ENCODE assay signal across 9 mouse cellular contexts in the genomic region with DNA sequence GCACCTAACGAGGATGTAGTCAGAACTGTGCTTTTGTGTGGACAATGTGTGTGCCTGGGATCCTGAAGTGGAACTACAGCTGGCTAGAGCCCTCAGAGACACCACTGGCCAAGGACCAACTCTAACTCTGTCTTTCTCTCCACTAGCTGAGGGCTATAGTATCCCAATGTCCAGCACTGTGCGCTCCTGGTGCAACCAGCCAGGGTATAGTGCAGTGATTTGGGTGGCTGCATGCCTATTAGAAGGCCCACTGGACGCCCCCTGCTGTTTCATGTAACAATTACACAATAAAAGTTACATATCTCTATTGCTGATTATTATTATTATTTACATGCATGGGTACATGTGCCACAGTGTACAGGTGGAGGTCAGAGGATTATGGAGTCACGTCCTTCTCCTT. TPM values are rescaled to one million over a fixed set of nuclear protein-coding genes. Genes with fewer than 3 reads are reported as not detected.
A peak's percentile ranks its signal among the peaks of the same experiment; 100 is the strongest.
DNase-seq lines count a peak whose midpoint lies in the region; ATAC-seq and TF ChIP-seq lines count a peak whose summit lies in the region.
"Had no signal": no experiment of that assay in that cellular context is flagged by ENCODE, and none has a peak within 500 bp of the region (broad histone marks: within the 10 kb centered on the region; RNA-seq: fewer than 3 reads in every experiment).

No protein-coding gene starts in this region.

- no peaks in the 10 kb centered on the region for H3K27me3 ChIP-seq in forebrain, postnatal 0 days (ENCODE audit: insufficient read depth, low read length)
- no peaks in the 10 kb centered on the region for H3K27me3 ChIP-seq in forebrain, embryonic 12.5 days
- H3K27me3 ChIP-seq in midbrain, postnatal 0 days (ENCODE audit: insufficient read depth, low read length), result no peaks in the 10 kb centered on the region
- no peaks in the 10 kb centered on the region for H3K27me3 ChIP-seq in midbrain, embryonic 10.5 days (ENCODE audit: low read depth, poor library complexity, severe bottlenecking)

- DNase-seq in forebrain, postnatal 0 days, result peak; percentile 47
- peak; percentile 57 for DNase-seq in midbrain, postnatal 0 days (ENCODE audit: low spot score)
- DNase-seq in midbrain, embryonic 10.5 days (ENCODE audit: low spot score), result no peak
- DNase-seq in adrenal gland, postnatal 25 days, result peak; percentile 23
- DNase-seq in kidney, postnatal 25 days, result peak; percentile 54 to 63
- peak; percentile 39 for DNase-seq in skeletal muscle tissue, adult 2 months (ENCODE audit: low read depth, low spot score)

- H3K36me3 ChIP-seq in forebrain, postnatal 0 days (ENCODE audit: insufficient read depth), result peaks cover 6% of the 10 kb centered on the region; the same call in 1 of the 2 replicates
- peaks cover 17% of the 10 kb centered on the region for H3K36me3 ChIP-seq in forebrain, embryonic 12.5 days (replicated peaks)
- H3K36me3 ChIP-seq in midbrain, postnatal 0 days (ENCODE audit: insufficient read depth, low read length), result 0 out of 2 replicates have a peak, but pooled peaks cover 5% of the 10 kb centered on the region
- peaks cover 27% of the 10 kb centered on the region for H3K36me3 ChIP-seq in midbrain, embryonic 10.5 days

- no peak overlapping the region for H3K27ac ChIP-seq in forebrain, postnatal 0 days (ENCODE audit: low read depth, low read length)
- H3K27ac ChIP-seq in forebrain, embryonic 12.5 days, result no peak overlapping the region
- no peak overlapping the region for H3K27ac ChIP-seq in midbrain, postnatal 0 days (ENCODE audit: low read depth, low read length)
- no peak overlapping the region for H3K27ac ChIP-seq in midbrain, embryonic 10.5 days (replicated peaks)

- no peak overlapping the region for H3K4me2 ChIP-seq in forebrain, postnatal 0 days (ENCODE audit: low read depth)
- H3K4me2 ChIP-seq in forebrain, embryonic 12.5 days, result no peak overlapping the region
- no peak overlapping the region for H3K4me2 ChIP-seq in midbrain, postnatal 0 days (ENCODE audit: low read depth, low read length, poor library complexity, severe bottlenecking)

- WGBS in forebrain, postnatal 0 days, result 49% methylated on average over 4 of the region's 4 CpGs
- WGBS in forebrain, embryonic 12.5 days, result 54% methylated on average over 4 of the region's 4 CpGs
- 54% methylated on average over 4 of the region's 4 CpGs for WGBS in midbrain, postnatal 0 days
- WGBS in midbrain, embryonic 10.5 days, result 66% methylated on average over 4 of the region's 4 CpGs

- TF ChIP-seq CTCF in forebrain, postnatal 0 days (IDR thresholded peaks at IDR 0.05; ENCODE audit: low read depth), result peak; percentile 71
- TF ChIP-seq CTCF in midbrain, postnatal 0 days (IDR thresholded peaks at IDR 0.05), result peak; percentile 75

- no peak overlapping the region for H3K9ac ChIP-seq in forebrain, postnatal 0 days
- H3K9ac ChIP-seq in forebrain, embryonic 12.5 days, result no peak overlapping the region
- H3K9ac ChIP-seq in midbrain, postnatal 0 days (replicated peaks; ENCODE audit: low read length, poor library complexity, severe bottlenecking), result no peak overlapping the region

- H3K4me1 ChIP-seq in forebrain, postnatal 0 days (ENCODE audit: insufficient read depth), result peaks cover 21% of the 10 kb centered on the region
- peaks cover 29% of the 10 kb centered on the region for H3K4me1 ChIP-seq in forebrain, embryonic 12.5 days
- H3K4me1 ChIP-seq in midbrain, postnatal 0 days (ENCODE audit: insufficient read depth, low read length), result peaks cover 14% of the 10 kb centered on the region
- peaks cover 37% of the 10 kb centered on the region for H3K4me1 ChIP-seq in midbrain, embryonic 10.5 days

- no peak for ATAC-seq in forebrain, postnatal 0 days
- no peak for ATAC-seq in forebrain, embryonic 12.5 days (ENCODE audit: low FRiP score)
- ATAC-seq in midbrain, postnatal 0 days (ENCODE audit: low FRiP score), result no peak
- no peak for ATAC-seq in inflammation-experienced regulatory T-cells, adult 6 months

- H3K4me3 ChIP-seq in forebrain, postnatal 0 days (ENCODE audit: low read depth, low read length), result no peak overlapping the region
- H3K4me3 ChIP-seq in forebrain, embryonic 12.5 days (replicated peaks), result no peak overlapping the region
- H3K4me3 ChIP-seq in midbrain, postnatal 0 days (ENCODE audit: low read depth, low read length), result no peak overlapping the region
- no peak overlapping the region; the same call in 1 of the 2 replicates for H3K4me3 ChIP-seq in midbrain, embryonic 10.5 days

- no peaks in the 10 kb centered on the region for H3K9me3 ChIP-seq in forebrain, postnatal 0 days (ENCODE audit: low read length)
- no peaks in the 10 kb centered on the region for H3K9me3 ChIP-seq in forebrain, embryonic 12.5 days
- no peaks in the 10 kb centered on the region for H3K9me3 ChIP-seq in midbrain, postnatal 0 days (ENCODE audit: low read length)
- no peaks in the 10 kb centered on the region; the same call in 1 of the 2 replicates for H3K9me3 ChIP-seq in midbrain, embryonic 10.5 days (replicated peaks)

RNA-seq across cellular contexts. Expression of a gene that starts 3.0 kb away (rescaled TPM):
- total RNA-seq in forebrain, postnatal 0 days (2014; rRNA removed), result 82.6 and 104 TPM in 2 replicates
- polyA plus RNA-seq in forebrain, postnatal 0 days (2015; fragmentation: Nextera tagmentation; extraction: Ambion mirVana), result 32.8 and 47.0 TPM in 2 replicates
- 25.0 and 29.4 TPM in 2 replicates for polyA plus RNA-seq in forebrain, embryonic 12.5 days (2016; fragmentation: Nextera tagmentation; extraction: Ambion mirVana)
- 110 and 111 TPM in 2 replicates for total RNA-seq in midbrain, postnatal 0 days (2014; rRNA removed)
- polyA plus RNA-seq in midbrain, postnatal 0 days (2015; fragmentation: Nextera tagmentation; extraction: Ambion mirVana), result 49.2 and 52.3 TPM in 2 replicates
- 8.6 and 14.6 TPM in 2 replicates for polyA plus RNA-seq in midbrain, embryonic 10.5 days (2016; fragmentation: Nextera tagmentation; extraction: Ambion mirVana)
- total RNA-seq in adrenal gland, postnatal 25 days (2021), result 10.9 and 13.6 TPM in 2 replicates
- 1 to 10 TPM; 1.4 to 2.4 (median 2.3) TPM for polyA plus RNA-seq in inflammation-experienced regulatory T-cells, adult 6 months (2017; shearing (Covaris generic))

RNA-seq across cellular contexts. Expression of a gene that starts 3.0 kb away (rescaled TPM):
- 301 and 392 TPM in 2 replicates for total RNA-seq in forebrain, postnatal 0 days (2014; rRNA removed)
- polyA plus RNA-seq in forebrain, postnatal 0 days (2015; fragmentation: Nextera tagmentation; extraction: Ambion mirVana), result 581 and 734 TPM in 2 replicates
- 666 and 694 TPM in 2 replicates for polyA plus RNA-seq in forebrain, embryonic 12.5 days (2016; fragmentation: Nextera tagmentation; extraction: Ambion mirVana)
- 197 and 234 TPM in 2 replicates for total RNA-seq in midbrain, postnatal 0 days (2014; rRNA removed)
- polyA plus RNA-seq in midbrain, postnatal 0 days (2015; fragmentation: Nextera tagmentation; extraction: Ambion mirVana), result 584 and 586 TPM in 2 replicates
- 784 and 855 TPM in 2 replicates for polyA plus RNA-seq in midbrain, embryonic 10.5 days (2016; fragmentation: Nextera tagmentation; extraction: Ambion mirVana)
- 240 and 254 TPM in 2 replicates for total RNA-seq in adrenal gland, postnatal 25 days (2021)
- polyA plus RNA-seq in inflammation-experienced regulatory T-cells, adult 6 months (2017; shearing (Covaris generic)), result 100 to 1,000 TPM; 448 to 507 (median 458) TPM

RNA-seq across cellular contexts. Expression of a gene that starts 20.5 kb away (rescaled TPM):
- total RNA-seq in forebrain, postnatal 0 days (2014; rRNA removed), result 154 and 162 TPM in 2 replicates
- 24.4 and 24.8 TPM in 2 replicates for polyA plus RNA-seq in forebrain, postnatal 0 days (2015; fragmentation: Nextera tagmentation; extraction: Ambion mirVana)
- 15.4 and 15.7 TPM in 2 replicates for polyA plus RNA-seq in forebrain, embryonic 12.5 days (2016; fragmentation: Nextera tagmentation; extraction: Ambion mirVana)
- total RNA-seq in midbrain, postnatal 0 days (2014; rRNA removed), result 113 and 118 TPM in 2 replicates
- 22.0 and 23.6 TPM in 2 replicates for polyA plus RNA-seq in midbrain, postnatal 0 days (2015; fragmentation: Nextera tagmentation; extraction: Ambion mirVana)
- polyA plus RNA-seq in midbrain, embryonic 10.5 days (2016; fragmentation: Nextera tagmentation; extraction: Ambion mirVana), result 9.4 and 10.4 TPM in 2 replicates
- 45.1 and 47.4 TPM in 2 replicates for total RNA-seq in adrenal gland, postnatal 25 days (2021)
- polyA plus RNA-seq in inflammation-experienced regulatory T-cells, adult 6 months (2017; shearing (Covaris generic)), result 1 to 10 TPM; 2.4 to 3.9 (median 2.5) TPM

RNA-seq across cellular contexts. Expression of a gene that starts 25.1 kb away (rescaled TPM):
- total RNA-seq in forebrain, postnatal 0 days (2014; rRNA removed), result 27.9 and 32.2 TPM in 2 replicates
- 23.5 and 25.5 TPM in 2 replicates for polyA plus RNA-seq in forebrain, postnatal 0 days (2015; fragmentation: Nextera tagmentation; extraction: Ambion mirVana)
- 31.5 and 31.6 TPM in 2 replicates for polyA plus RNA-seq in forebrain, embryonic 12.5 days (2016; fragmentation: Nextera tagmentation; extraction: Ambion mirVana)
- 18.0 and 21.3 TPM in 2 replicates for total RNA-seq in midbrain, postnatal 0 days (2014; rRNA removed)
- 27.3 and 29.1 TPM in 2 replicates for polyA plus RNA-seq in midbrain, postnatal 0 days (2015; fragmentation: Nextera tagmentation; extraction: Ambion mirVana)
- 33.2 and 37.9 TPM in 2 replicates for polyA plus RNA-seq in midbrain, embryonic 10.5 days (2016; fragmentation: Nextera tagmentation; extraction: Ambion mirVana)
- total RNA-seq in adrenal gland, postnatal 25 days (2021), result 21.4 and 23.1 TPM in 2 replicates
- polyA plus RNA-seq in inflammation-experienced regulatory T-cells, adult 6 months (2017; shearing (Covaris generic)), result 10 to 100 TPM; 28.5 to 51.3 (median 40.1) TPM

RNA-seq across cellular contexts. Expression of a gene that starts 59.0 kb away (rescaled TPM):
- 11.3 and 13.3 TPM in 2 replicates for total RNA-seq in forebrain, postnatal 0 days (2014; rRNA removed)
- 4.6 and 6.1 TPM in 2 replicates for polyA plus RNA-seq in forebrain, postnatal 0 days (2015; fragmentation: Nextera tagmentation; extraction: Ambion mirVana)
- polyA plus RNA-seq in forebrain, embryonic 12.5 days (2016; fragmentation: Nextera tagmentation; extraction: Ambion mirVana), result 3.3 and 3.5 TPM in 2 replicates
- total RNA-seq in midbrain, postnatal 0 days (2014; rRNA removed), result 6.2 and 9.3 TPM in 2 replicates
- 4.9 and 6.2 TPM in 2 replicates for polyA plus RNA-seq in midbrain, postnatal 0 days (2015; fragmentation: Nextera tagmentation; extraction: Ambion mirVana)
- 1.2 and 2.7 TPM in 2 replicates for polyA plus RNA-seq in midbrain, embryonic 10.5 days (2016; fragmentation: Nextera tagmentation; extraction: Ambion mirVana)
- 0.49 TPM in 1 of 2 replicates, not detected in the other for total RNA-seq in adrenal gland, postnatal 25 days (2021)
- not detected for polyA plus RNA-seq in inflammation-experienced regulatory T-cells, adult 6 months (2017; shearing (Covaris generic))
- polyA plus RNA-seq: heart, embryonic 14.5 days had no signal
